Mouse (Mus musculus): ENCODE measurements at regions not wholly inside any gene's neighbourhood (a gene's known extent, or its start where the extent isn't known, plus 50 kb on each side); places are given as distances from the start of the nearest gene placed in this dataset.

- TF ChIP-seq CTCF (IDR thresholded peaks at IDR 0.05; ENCODE audit: low read depth, low read length) (no peak), POLR2A (IDR thresholded peaks at IDR 0.05; ENCODE audit: borderline replicate concordance, low read depth, low read length) (no peak)
These were observed 206.0 kb upstream of the Epha4 start for GRCm38 (mm10) chr1:77720859-77721258.

All from bone marrow macrophage, adult 2 months (primary cell).